ENCODE assay signal across 7 mouse cellular contexts in the genomic region with DNA sequence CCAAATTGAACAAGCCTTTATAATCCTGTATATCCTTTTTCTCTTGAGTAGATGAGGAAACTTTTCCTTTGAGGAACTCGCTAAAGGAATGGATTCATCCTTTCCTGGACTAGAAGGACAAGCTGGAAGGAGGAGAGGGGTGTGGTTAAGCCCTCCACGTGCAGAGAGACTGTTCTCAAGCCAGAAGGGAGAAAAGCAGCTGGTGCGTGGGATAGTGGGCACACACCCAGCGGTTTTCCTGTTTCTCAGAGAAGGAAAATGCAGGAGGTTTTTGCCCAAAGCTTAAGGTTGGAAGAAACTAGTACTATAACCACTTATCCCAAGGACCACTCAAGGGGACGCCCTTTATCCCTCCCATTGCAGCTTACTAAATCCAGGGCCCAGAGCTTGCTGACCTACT. TPM values are rescaled to one million over a fixed set of nuclear protein-coding genes. Genes with fewer than 3 reads are reported as not detected.
DNase-seq lines count a peak whose midpoint lies in the region; ATAC-seq and TF ChIP-seq lines count a peak whose summit lies in the region.

No protein-coding gene starts in this region.

- TF ChIP-seq EP300 in ES-Bruce4 (IDR thresholded peaks at IDR 0.05; ENCODE audit: insufficient read depth, low read depth, low read length) = no peak

- no peak for TF ChIP-seq POLR2A in ES-Bruce4 (IDR thresholded peaks at IDR 0.05; ENCODE audit: insufficient read depth, low read length)

- no peaks in the 10 kb centered on the region for H3K4me1 ChIP-seq in ES-Bruce4 (ENCODE audit: control insufficient read depth, insufficient read depth, low read length)
- peaks cover 5% of the 10 kb centered on the region; the same call in 1 of the 2 replicates for H3K4me1 ChIP-seq in neural tube, embryonic 15.5 days

- no peak for ATAC-seq in neural tube, embryonic 15.5 days (ENCODE audit: low FRiP score)

- H3K4me2 ChIP-seq in neural tube, embryonic 15.5 days = peak overlapping the region; percentile 62

- H3K36me3 ChIP-seq in ES-Bruce4 (ENCODE audit: control insufficient read depth, insufficient read depth, low read length, poor library complexity, severe bottlenecking) = no peaks in the 10 kb centered on the region
- H3K36me3 ChIP-seq in neural tube, embryonic 15.5 days = no peaks in the 10 kb centered on the region

- WGBS in neural tube, embryonic 15.5 days = 33% methylated on average over 5 of the region's 5 CpGs

- H3K9ac ChIP-seq in ES-Bruce4 (ENCODE audit: low read depth, poor library complexity, severe bottlenecking) = no peak overlapping the region
- 0 out of 2 replicates have a peak overlapping the region, but pooled peaks have one; percentile 63 for H3K9ac ChIP-seq in neural tube, embryonic 15.5 days (replicated peaks)

- no peak overlapping the region for H3K27ac ChIP-seq in ES-Bruce4 (ENCODE audit: insufficient read depth, low read length)
- no peak overlapping the region for H3K27ac ChIP-seq in neural tube, embryonic 15.5 days (replicated peaks)

- no peak for TF ChIP-seq CTCF in ES-Bruce4 (IDR thresholded peaks at IDR 0.05; ENCODE audit: low read depth, low read length)

- DNase-seq in cerebellum, adult 9-10 months = peak; percentile 15
- peak; percentile 7 for DNase-seq in gastrocnemius, postnatal 10 days
- DNase-seq in left cerebral cortex, adult 18-20 months (ENCODE audit: low spot score in 2 of 2) = peak; percentile 75 to 76
- no peak for DNase-seq in ovary, adult 18-20 months (ENCODE audit: low spot score)
- no peak for DNase-seq in ovary, postnatal 10 days (ENCODE audit: low spot score)

- H3K9me3 ChIP-seq in ES-Bruce4 (replicated peaks; ENCODE audit: control insufficient read depth, insufficient read depth, low read length, poor library complexity, severe bottlenecking) = no peaks in the 10 kb centered on the region
- H3K9me3 ChIP-seq in neural tube, embryonic 15.5 days (replicated peaks) = no peaks in the 10 kb centered on the region

- peaks cover 2% of the 10 kb centered on the region; the same call in 1 of the 2 replicates for H3K27me3 ChIP-seq in ES-Bruce4 (ENCODE audit: control insufficient read depth, insufficient read depth, low read length, poor library complexity, severe bottlenecking)
- no peaks in the 10 kb centered on the region for H3K27me3 ChIP-seq in neural tube, embryonic 15.5 days (replicated peaks)

- peak overlapping the region; percentile 42 for H3K4me3 ChIP-seq in ES-Bruce4 (ENCODE audit: low read depth, low read length)
- peak overlapping the region; percentile 59 for H3K4me3 ChIP-seq in neural tube, embryonic 15.5 days (replicated peaks)

RNA-seq across cellular contexts. Expression of gene Aff2, which starts 0.7 kb away (rescaled TPM):
- 0.75 and 1.1 TPM in 2 replicates for polyA plus RNA-seq in ES-Bruce4 (2011; ENCODE audit: insufficient read depth, insufficient read length, low read depth, missing spikeins)
- total RNA-seq in gastrocnemius, postnatal 10 days (2021) = 1 to 10 TPM; 2.0 to 2.8 TPM
- 10 to 100 TPM; 21.6 to 21.7 TPM for total RNA-seq in left cerebral cortex, adult 18-20 months (2021)
- polyA plus RNA-seq in neural tube, embryonic 15.5 days (2015; fragmentation: Nextera tagmentation; extraction: Ambion mirVana) = 10.4 and 12.7 TPM in 2 replicates

Comparison
In these comparisons a context has a peak if more than half of its experiments do, and no peak if none do; other contexts are left out.
1. DNase-seq: peak in cerebellum, adult 9-10 months (single experiment), gastrocnemius, postnatal 10 days (single experiment) and left cerebral cortex, adult 18-20 months (2 of 2); none in ovary, adult 18-20 months (single experiment) and ovary, postnatal 10 days (single experiment).
2. RNA of gene Aff2, which starts 0.7 kb away (total RNA-seq): 21.6 to 21.7 TPM in left cerebral cortex, adult 18-20 months; 2.0 to 2.8 TPM in gastrocnemius, postnatal 10 days; every median in the first group is over 4 times any median in the second.